Mouse (Mus musculus) bone marrow, adult 2 months (tissue): ENCODE data around the gene Etv2. TPM values are rescaled to one million over a fixed set of nuclear protein-coding genes. Genes with fewer than 3 reads are reported as not detected.

Experiments used
- H3K27ac ChIP-seq: fragments of 200-500 bp; 2 replicates; pipeline ENCODE4 v1.5.1; 2012; ENCODE audit warnings: low read depth, mild to moderate bottlenecking, control low read depth, inconsistent platforms, low read length; ENCODE audit not compliant: control insufficient read depth, poor library complexity, insufficient read depth
- H3K4me1 ChIP-seq: fragments of 200-500 bp; 2 replicates; pipeline ENCODE4 v1.6.1; 2011; ENCODE audit warnings: low read length; ENCODE audit not compliant: control insufficient read depth, insufficient read depth
- H3K4me3 ChIP-seq: fragments of 200-500 bp; replicated peaks from 2 replicates; pipeline ENCODE3; 2011; ENCODE audit warnings: mild to moderate bottlenecking, low read depth, low read length, control low read depth; ENCODE audit not compliant: control insufficient read depth
- CTCF ChIP-seq: fragments of 200-500 bp; IDR thresholded peaks from 2 replicates; pipeline ENCODE4 v1.5.1; 2011; ENCODE audit warnings: low read length, control low read depth; ENCODE audit not compliant: control insufficient read depth, insufficient read depth
- POLR2A ChIP-seq: fragments of 200-500 bp; IDR thresholded peaks from 2 replicates; pipeline ENCODE4 v1.6.1; 2011; ENCODE audit warnings: low read depth, mild to moderate bottlenecking, control low read depth, low read length, borderline replicate concordance; ENCODE audit not compliant: control insufficient read depth
- WGBS: fragments of 180-500 bp; shearing (Covaris S2); methylation state at CpG from one replicate; pipeline ENCODE4 v1.1.7; 2018; 5-methylcytosine and 5-hydroxymethylcytosine counted together
- polyA plus RNA-seq: library from polyadenylated mRNA; stranded (reverse); fragments of >200 nt; gene quantifications from 2 replicates; pipeline ENCODE4 v1.2.4, GENCODE M21; 2011; ENCODE audit warnings: low replicate concordance; ENCODE audit not compliant: missing spikeins, insufficient read depth, insufficient read length

Etv2 gene
- polyA plus RNA-seq, 1 experiment: not detected

DNA sequence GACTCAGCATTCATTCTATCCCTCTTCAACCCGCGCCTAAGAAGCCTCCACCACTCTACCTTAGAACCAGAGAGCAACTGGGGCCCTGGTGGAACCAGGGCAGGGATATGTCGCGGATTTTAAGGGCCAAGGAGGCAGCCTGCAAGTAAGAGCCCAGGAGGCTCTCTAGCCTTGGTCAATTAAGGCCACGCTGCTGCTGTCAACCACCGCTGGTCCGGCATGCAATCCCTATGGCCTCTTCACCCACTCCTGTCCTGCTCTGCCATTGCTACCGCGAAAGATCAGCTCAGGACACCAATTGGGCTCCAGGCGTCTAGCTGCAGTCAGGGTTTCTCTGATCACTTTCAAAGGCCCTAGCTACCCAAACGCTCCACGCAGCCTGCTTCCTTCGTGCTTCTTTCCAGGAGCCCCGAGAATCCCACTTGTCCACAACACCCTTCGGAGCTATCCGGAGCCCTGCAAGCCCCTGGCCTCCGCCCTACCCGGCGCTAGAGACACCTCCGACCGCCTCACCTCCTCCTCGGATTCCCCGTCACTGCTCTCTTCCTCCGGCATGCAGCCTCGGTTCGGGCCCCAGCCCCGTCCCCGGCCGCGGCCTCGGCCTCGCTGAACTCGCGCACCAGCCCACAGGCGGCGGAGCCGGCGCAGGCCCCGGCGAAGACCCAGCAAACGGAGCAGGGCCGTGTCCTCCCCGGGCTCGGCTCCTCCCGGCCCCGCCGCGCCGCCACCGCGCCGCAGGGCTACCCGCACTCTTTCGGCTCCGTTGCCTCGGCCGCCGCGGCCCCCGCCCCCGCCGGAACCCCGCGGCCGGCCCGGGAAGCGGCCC lies 47.6 kb downstream of the Etv2 start:
- TF ChIP-seq POLR2A (no peak), CTCF (no peak)
- Histone ChIP-seq H3K27ac (peak overlapping the region; percentile 90), H3K4me3 (peak overlapping the region; percentile 96), H3K4me1 (peaks cover under 1% of the 10 kb centered on the region; the same call in 1 of the 2 replicates)
- WGBS: 1% methylated on average over 67 of the region's 67 CpGs

- no peaks in the 10 kb centered on the region for H3K4me1 ChIP-seq
- 93% methylated on average over 28 of the region's 28 CpGs for WGBS
- TF ChIP-seq POLR2A (no peak), CTCF (no peak)
- no peak overlapping the region; the same call in 1 of the 2 replicates for H3K27ac ChIP-seq
- no peak overlapping the region for H3K4me3 ChIP-seq
Measured at GRCm38 (mm10) chr7:30586455-30587020, 49.1 kb downstream of the Etv2 start.

DNA sequence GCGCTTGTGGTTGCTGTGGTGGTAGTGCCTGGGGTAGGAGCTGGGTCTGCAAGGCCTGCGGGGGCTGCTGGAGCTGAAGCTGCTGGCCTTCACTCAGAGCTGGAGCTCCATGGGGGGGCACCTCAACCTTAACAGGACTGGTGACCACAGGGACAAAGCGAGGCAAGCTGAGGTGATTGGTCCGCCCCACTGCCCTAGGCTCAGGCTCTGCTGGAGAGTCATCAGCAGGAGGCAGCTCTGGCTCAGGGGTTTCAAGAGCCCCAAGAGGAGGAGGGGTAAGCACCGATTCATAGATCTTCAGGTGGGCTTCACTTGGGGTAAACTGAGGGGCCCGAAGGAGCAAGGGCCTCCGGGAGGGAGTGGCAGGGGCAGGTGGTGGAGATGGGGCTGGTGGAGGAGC lies 50.5 kb downstream of the Etv2 start:
- Histone ChIP-seq H3K4me3 (no peak overlapping the region), H3K27ac (no peak overlapping the region), H3K4me1 (no peaks in the 10 kb centered on the region)
- peak; percentile 20; the same call in 1 of the 2 replicates for TF ChIP-seq POLR2A
- TF ChIP-seq CTCF: no peak
- 94% methylated on average over 7 of the region's 7 CpGs for WGBS

GRCm38 (mm10) chr7:30584339-30584738 lies 51.3 kb downstream of the Etv2 start:
- Histone ChIP-seq H3K4me3 (no peak overlapping the region), H3K27ac (no peak overlapping the region), H3K4me1 (no peaks in the 10 kb centered on the region)
- TF ChIP-seq POLR2A: no peak
- TF ChIP-seq CTCF: no peak
- 95% methylated on average over 10 of the region's 10 CpGs for WGBS

Other genes starting within 250 kb of the Etv2 start
- gene Tyrobp, start 222.1 kb downstream of the Etv2 start, polyA plus RNA-seq: 164 and 433 TPM in 2 replicates
- gene Hcst, start 216.0 kb downstream of the Etv2 start, polyA plus RNA-seq: 47.8 and 107 TPM in 2 replicates
- gene Nfkbid, start 214.1 kb downstream of the Etv2 start, polyA plus RNA-seq: 12.3 and 34.2 TPM in 2 replicates
- gene Aplp1, start 190.3 kb downstream of the Etv2 start, polyA plus RNA-seq: 6.2 TPM in 1 of 2 replicates, not detected in the other
- gene Kirrel2, start 178.2 kb downstream of the Etv2 start, polyA plus RNA-seq: 0.25 and 4.8 TPM in 2 replicates
- gene Nphs1, start 177.5 kb downstream of the Etv2 start, polyA plus RNA-seq: 1.5 TPM in 1 of 2 replicates, not detected in the other
- gene Prodh2, start 142.2 kb downstream of the Etv2 start, polyA plus RNA-seq: 1.9 and 3.1 TPM in 2 replicates
- gene Arhgap33, start 100.8 kb downstream of the Etv2 start, polyA plus RNA-seq: 45.1 and 61.6 TPM in 2 replicates
- gene Hspb6, start 83.7 kb downstream of the Etv2 start, polyA plus RNA-seq: 13.1 and 19.0 TPM in 2 replicates
- gene Proser3, start 83.6 kb downstream of the Etv2 start, polyA plus RNA-seq: 4.2 and 12.8 TPM in 2 replicates
- 22.2 and 47.7 TPM in 2 replicates for gene Lin37, start 76.0 kb downstream of the Etv2 start, polyA plus RNA-seq
- gene U2af1l4, start 72.6 kb downstream of the Etv2 start, polyA plus RNA-seq: 28.8 and 71.1 TPM in 2 replicates
- 7.6 and 11.0 TPM in 2 replicates for gene Gm49396, start 72.5 kb downstream of the Etv2 start, polyA plus RNA-seq
- gene Psenen, start 72.2 kb downstream of the Etv2 start, polyA plus RNA-seq: 50.7 and 98.9 TPM in 2 replicates
- gene Igflr1, start 70.4 kb downstream of the Etv2 start, polyA plus RNA-seq: 11.3 and 15.7 TPM in 2 replicates
- gene Kmt2b, start 47.1 kb downstream of the Etv2 start, polyA plus RNA-seq: 35.5 and 102 TPM in 2 replicates
- gene Zbtb32, start 36.9 kb downstream of the Etv2 start, polyA plus RNA-seq: 3.1 TPM in 1 of 2 replicates, not detected in the other
- gene Upk1a, start 23.0 kb downstream of the Etv2 start, polyA plus RNA-seq: 1.4 TPM in 1 of 2 replicates, not detected in the other
- 443 and 613 TPM in 2 replicates for gene Cox6b1, start 9.7 kb downstream of the Etv2 start, polyA plus RNA-seq
- gene Rbm42, start 14.5 kb upstream of the Etv2 start, polyA plus RNA-seq: 24.9 and 25.2 TPM in 2 replicates
- gene Haus5, start 29.1 kb upstream of the Etv2 start, polyA plus RNA-seq: 19.5 and 32.1 TPM in 2 replicates
- not detected in 2 replicates for gene Pmis2, start 35.8 kb upstream of the Etv2 start, polyA plus RNA-seq
- not detected in 2 replicates for gene 2200002J24Rik, start 63.1 kb upstream of the Etv2 start, polyA plus RNA-seq
- 0.95 TPM in 1 of 2 replicates, not detected in the other for gene Atp4a, start 76.4 kb upstream of the Etv2 start, polyA plus RNA-seq
- 49.6 and 95.6 TPM in 2 replicates for gene Tmem147, start 93.7 kb upstream of the Etv2 start, polyA plus RNA-seq
- gene Gapdhs, start 107.8 kb upstream of the Etv2 start, polyA plus RNA-seq: not detected in 2 replicates
- 3.5 and 6.4 TPM in 2 replicates for gene Sbsn, start 115.6 kb upstream of the Etv2 start, polyA plus RNA-seq
- 3.1 TPM in 1 of 2 replicates, not detected in the other for gene Dmkn, start 127.9 kb upstream of the Etv2 start, polyA plus RNA-seq
- gene Krtdap, start 152.0 kb upstream of the Etv2 start, polyA plus RNA-seq: not detected in 2 replicates
- gene Ffar2, start 187.9 kb upstream of the Etv2 start, polyA plus RNA-seq: 3.6 and 18.3 TPM in 2 replicates
- not detected in 2 replicates for gene Ffar3, start 220.3 kb upstream of the Etv2 start, polyA plus RNA-seq
- gene Ffar1, start 225.7 kb upstream of the Etv2 start, polyA plus RNA-seq: 2.1 and 4.9 TPM in 2 replicates
- gene Cd22, start 244.5 kb upstream of the Etv2 start, polyA plus RNA-seq: 24.0 and 59.4 TPM in 2 replicates